Mouse (Mus musculus) lung, postnatal 4 days (tissue): ENCODE results near the gene Aarsd1.
"Not testable (repeated sequence)": the region's sequence is repeated elsewhere in the genome, so short reads cannot be mapped to it uniquely, and the experiment has no call there.

ENCODE experiments used
- DNase-seq, 2 experiments: peaks; one replicate each; pipeline ENCODE4 v3.0.0; 2021

The Aarsd1 gene

GRCm38 (mm10) chr11:101446319-101446718, 28.9 kb upstream of the Aarsd1 start:
- no peak for DNase-seq

- no peak for DNase-seq
These were observed 25.3 kb upstream of the Aarsd1 start for GRCm38 (mm10) chr11:101442760-101443159.

- DNase-seq, result peak; percentile 97 to 99
These were observed 24.8 kb upstream of the Aarsd1 start, which contains the start of gene Rpl27 for GRCm38 (mm10) chr11:101442127-101442693. Gene Rpl27 (plus strand): TSS chr11:101442298.

- not testable (repeated sequence) for DNase-seq
These were observed 24.2 kb upstream of the Aarsd1 start for GRCm38 (mm10) chr11:101441450-101442126.

GRCm38 (mm10) chr11:101438006-101438405, 20.6 kb upstream of the Aarsd1 start:
- not testable (repeated sequence) for DNase-seq

GRCm38 (mm10) chr11:101436916-101437315, 19.5 kb upstream of the Aarsd1 start:
- no peak for DNase-seq

- DNase-seq, result no peak
These were observed 18.4 kb upstream of the Aarsd1 start for GRCm38 (mm10) chr11:101435831-101436230.

GRCm38 (mm10) chr11:101433396-101433795, 16.0 kb upstream of the Aarsd1 start:
- DNase-seq, result no peak

- DNase-seq, result no peak
These were observed 13.9 kb upstream of the Aarsd1 start for GRCm38 (mm10) chr11:101431327-101431726.

GRCm38 (mm10) chr11:101426165-101426564, 8.8 kb upstream of the Aarsd1 start:
- no peak for DNase-seq

GRCm38 (mm10) chr11:101424925-101425813, 7.8 kb upstream of the Aarsd1 start, which contains the start of the genes Rundc1 and Ptges3l:
Gene Rundc1 (plus strand): TSS chr11:101425085.
Gene Ptges3l (minus strand): TSS chr11:101425333.
- DNase-seq, result peak; percentile 98 to 99

GRCm38 (mm10) chr11:101424105-101424851, 6.9 kb upstream of the Aarsd1 start, which contains the start of gene Gm27029:
Gene Gm27029 (minus strand): TSS chr11:101424796.
- peak; percentile 41 to 45 for DNase-seq

GRCm38 (mm10) chr11:101420148-101420547, 2.7 kb upstream of the Aarsd1 start:
- no peak for DNase-seq

- DNase-seq, result no peak
These were observed 2.2 kb upstream of the Aarsd1 start for GRCm38 (mm10) chr11:101419610-101420009.

GRCm38 (mm10) chr11:101418991-101419390, 1.6 kb upstream of the Aarsd1 start:
- no peak for DNase-seq

GRCm38 (mm10) chr11:101416433-101417100, 848 bp downstream of the Aarsd1 start:
- DNase-seq, result no peak

GRCm38 (mm10) chr11:101415306-101415705, 2.1 kb downstream of the Aarsd1 start:
- no peak for DNase-seq

GRCm38 (mm10) chr11:101395110-101395509, 22.3 kb downstream of the Aarsd1 start:
- peak; percentile 67 to 78 for DNase-seq

GRCm38 (mm10) chr11:101381817-101382216, 35.6 kb downstream of the Aarsd1 start:
- no peak for DNase-seq

GRCm38 (mm10) chr11:101378926-101379325, 38.5 kb downstream of the Aarsd1 start:
- no peak for DNase-seq

- DNase-seq, result not testable (repeated sequence)
These were observed 39.2 kb downstream of the Aarsd1 start for GRCm38 (mm10) chr11:101378196-101378595.

GRCm38 (mm10) chr11:101374421-101374938, 42.9 kb downstream of the Aarsd1 start:
- no peak for DNase-seq
